Mouse (Mus musculus) cortical plate, adult 2 months (tissue): Measurements from ENCODE around the gene Ccdc171. TPM values are rescaled to one million over a fixed set of nuclear protein-coding genes. Genes with fewer than 3 reads are reported as not detected.

Experiments used
- H3K27ac ChIP-seq: fragments of 200-500 bp; 2 replicates; pipeline ENCODE4 v1.5.1; 2012; ENCODE audit warnings: low read length, control low read depth, inconsistent platforms; ENCODE audit not compliant: insufficient read depth
- H3K4me1 ChIP-seq: fragments of 200-500 bp; 2 replicates; pipeline ENCODE4 v1.6.1; 2011; ENCODE audit warnings: low read length; ENCODE audit not compliant: control insufficient read depth, insufficient read depth
- H3K4me3 ChIP-seq: fragments of 200-500 bp; 2 replicates; pipeline ENCODE4 v1.5.1; 2011; ENCODE audit warnings: mild to moderate bottlenecking, low read length, control low read depth; ENCODE audit not compliant: insufficient read depth
- CTCF ChIP-seq: fragments of 200-500 bp; IDR thresholded peaks from 2 replicates; pipeline ENCODE4 v1.5.1; 2011; ENCODE audit warnings: mild to moderate bottlenecking, control low read depth, low read length; ENCODE audit not compliant: insufficient read depth; ENCODE audit errors: extremely low read depth
- POLR2A ChIP-seq: fragments of 200-500 bp; IDR thresholded peaks from 2 replicates; pipeline ENCODE4 v1.6.1; 2011; ENCODE audit warnings: mild to moderate bottlenecking, low read length, control low read depth; ENCODE audit not compliant: insufficient read depth; ENCODE audit errors: extremely low read depth
- polyA plus RNA-seq: library from polyadenylated mRNA; depleted of rRNA; stranded (reverse); fragments of >200 nt; gene quantifications from 2 replicates; pipeline ENCODE4 v1.2.3, GENCODE M21; 2012

Gene Ccdc171
- polyA plus RNA-seq, 1 experiment: 4.1 TPM

GRCm38 (mm10) chr4:83682866-83683265 is 157.5 kb downstream of the Ccdc171 start:
- Histone ChIP-seq H3K4me1 (no peaks in the 10 kb centered on the region), H3K27ac (no peak overlapping the region), H3K4me3 (no peak overlapping the region)
- TF ChIP-seq POLR2A (no peak), CTCF (no peak)

GRCm38 (mm10) chr4:83700190-83700589 is 174.8 kb downstream of the Ccdc171 start:
- no peak overlapping the region for H3K27ac ChIP-seq
- TF ChIP-seq POLR2A: no peak
- TF ChIP-seq CTCF: no peak
- no peaks in the 10 kb centered on the region for H3K4me1 ChIP-seq
- H3K4me3 ChIP-seq: no peak overlapping the region

- TF ChIP-seq POLR2A (no peak), CTCF (no peak)
- H3K4me3 ChIP-seq: no peak overlapping the region
Observed at GRCm38 (mm10) chr4:83716996-83717395, 191.7 kb downstream of the Ccdc171 start.

GRCm38 (mm10) chr4:83719816-83720215 is 194.5 kb downstream of the Ccdc171 start:
- Histone ChIP-seq H3K4me3 (no peak overlapping the region), H3K27ac (no peak overlapping the region), H3K4me1 (no peaks in the 10 kb centered on the region)
- TF ChIP-seq POLR2A: no peak
- TF ChIP-seq CTCF: no peak

More at GRCm38 (mm10) chr4:83716996-83717395, 191.7 kb downstream of the Ccdc171 start:
- no peaks in the 10 kb centered on the region for H3K4me1 ChIP-seq
- no peak overlapping the region for H3K27ac ChIP-seq

- Histone ChIP-seq H3K27ac (no peak overlapping the region), H3K4me3 (no peak overlapping the region), H3K4me1 (no peaks in the 10 kb centered on the region)
- peak; percentile 18; the same call in 1 of the 2 replicates for TF ChIP-seq CTCF
- no peak for TF ChIP-seq POLR2A
Observed at GRCm38 (mm10) chr4:83725136-83725535, 199.8 kb downstream of the Ccdc171 start.

- H3K27ac ChIP-seq: no peak overlapping the region
- TF ChIP-seq CTCF (no peak), POLR2A (no peak)
- no peak overlapping the region for H3K4me3 ChIP-seq
- no peaks in the 10 kb centered on the region for H3K4me1 ChIP-seq
Observed at GRCm38 (mm10) chr4:83739137-83739890, 214.0 kb downstream of the Ccdc171 start.

GRCm38 (mm10) chr4:83739891-83740277 is 214.5 kb downstream of the Ccdc171 start:
- Histone ChIP-seq H3K27ac (no peak overlapping the region), H3K4me3 (no peak overlapping the region), H3K4me1 (no peaks in the 10 kb centered on the region)
- TF ChIP-seq CTCF (no peak), POLR2A (no peak)

- no peak overlapping the region for H3K4me3 ChIP-seq
- no peak overlapping the region for H3K27ac ChIP-seq
- no peak for TF ChIP-seq CTCF
- no peak for TF ChIP-seq POLR2A
- H3K4me1 ChIP-seq: no peaks in the 10 kb centered on the region
Observed at GRCm38 (mm10) chr4:83742806-83743460, 217.6 kb downstream of the Ccdc171 start.

GRCm38 (mm10) chr4:83775136-83775535 is 249.8 kb downstream of the Ccdc171 start:
- H3K4me3 ChIP-seq: no peak overlapping the region
- TF ChIP-seq CTCF: no peak
- no peak for TF ChIP-seq POLR2A
- H3K27ac ChIP-seq: no peak overlapping the region

GRCm38 (mm10) chr4:83780044-83780443 is 254.7 kb downstream of the Ccdc171 start:
- TF ChIP-seq POLR2A: no peak
- no peak for TF ChIP-seq CTCF
- no peak overlapping the region for H3K27ac ChIP-seq
- H3K4me3 ChIP-seq: no peak overlapping the region
- H3K4me1 ChIP-seq: no peaks in the 10 kb centered on the region

More at GRCm38 (mm10) chr4:83775136-83775535, 249.8 kb downstream of the Ccdc171 start:
- no peaks in the 10 kb centered on the region for H3K4me1 ChIP-seq
